Mouse (Mus musculus) neural tube, embryonic 13.5 days (tissue): ENCODE data around the gene Nbea. TPM values are rescaled to one million over a fixed set of nuclear protein-coding genes. Genes with fewer than 3 reads are reported as not detected.

Source experiments
- ATAC-seq: fragments of 200-750 bp; cut with Nextera tagmentation; 2 replicates; pipeline ENCODE4 v1.8.0; 2017; ENCODE audit warnings: low read depth, mild to moderate bottlenecking, moderate TSS enrichment, moderate library complexity
- H3K27ac ChIP-seq: fragments of 300-500 bp; sonication (generic); replicated peaks from 2 replicates; pipeline ENCODE4 v1.5.1; 2015; ENCODE audit warnings: moderate library complexity, mild to moderate bottlenecking, inconsistent platforms
- H3K27me3 ChIP-seq: fragments of 300-500 bp; sonication (generic); 2 replicates; pipeline ENCODE4 v1.6.1; 2015; ENCODE audit warnings: mild to moderate bottlenecking, inconsistent platforms
- H3K36me3 ChIP-seq: fragments of 300-500 bp; sonication (generic); 2 replicates; pipeline ENCODE4 v1.6.1; 2015; ENCODE audit warnings: mild to moderate bottlenecking, inconsistent platforms
- H3K4me1 ChIP-seq: fragments of 300-500 bp; sonication (generic); replicated peaks from 2 replicates; pipeline ENCODE4 v1.6.1; 2015; ENCODE audit warnings: inconsistent platforms
- H3K4me2 ChIP-seq: fragments of 300-500 bp; sonication (generic); 2 replicates; pipeline ENCODE4 v1.6.1; 2015; ENCODE audit warnings: inconsistent platforms, mild to moderate bottlenecking, moderate library complexity
- H3K4me3 ChIP-seq: fragments of 300-500 bp; sonication (generic); 2 replicates; pipeline ENCODE4 v1.5.1; 2015; ENCODE audit warnings: mild to moderate bottlenecking, inconsistent platforms
- H3K9ac ChIP-seq: fragments of 300-500 bp; sonication (generic); 2 replicates; pipeline ENCODE4 v1.6.1; 2015; ENCODE audit warnings: moderate library complexity, mild to moderate bottlenecking, inconsistent platforms
- H3K9me3 ChIP-seq: fragments of 300-500 bp; sonication (generic); 2 replicates; pipeline ENCODE4 v1.6.1; 2016; ENCODE audit warnings: inconsistent platforms
- WGBS: fragments of 180-500 bp; shearing (Covaris S2); methylation state at CpG from one replicate; pipeline ENCODE4 v1.1.7; 2015; 5-methylcytosine and 5-hydroxymethylcytosine counted together
- polyA plus RNA-seq: library from polyadenylated mRNA; unstranded; fragments of >200 nt; fragmentation: Nextera tagmentation; extraction: Ambion mirVana; gene quantifications from 2 replicates; pipeline ENCODE4 v1.2.1, GENCODE M21; 2015

The Nbea gene
- polyA plus RNA-seq, 1 experiment from 2014 or later, result 51.3 TPM

GRCm38 (mm10) chr3:55730142-55730541 lies 453.4 kb downstream of the Nbea start:
- ATAC-seq, result no peak
- Histone ChIP-seq H3K27me3 (no peaks in the 10 kb centered on the region), H3K9me3 (no peaks in the 10 kb centered on the region), H3K9ac (no peak overlapping the region), H3K4me1 (peaks cover 9% of the 10 kb centered on the region; the same call in 1 of the 2 replicates), H3K27ac (no peak overlapping the region), H3K4me2 (no peak overlapping the region), H3K36me3 (no peaks in the 10 kb centered on the region), H3K4me3 (no peak overlapping the region)
- 68% methylated on average over 8 of the region's 8 CpGs for WGBS

- Histone ChIP-seq H3K4me3 (no peak overlapping the region), H3K9me3 (no peaks in the 10 kb centered on the region), H3K36me3 (peaks cover 25% of the 10 kb centered on the region), H3K9ac (no peak overlapping the region), H3K27me3 (no peaks in the 10 kb centered on the region), H3K27ac (peak overlapping the region; percentile 43; the same call in 1 of the 2 replicates), H3K4me2 (no peak overlapping the region), H3K4me1 (peaks cover 8% of the 10 kb centered on the region)
- WGBS, result 66% methylated on average over 6 of the region's 6 CpGs
- ATAC-seq, result peak; percentile 57
These were observed 469.2 kb downstream of the Nbea start for GRCm38 (mm10) chr3:55714260-55714659.

GRCm38 (mm10) chr3:55713856-55714255 lies 469.6 kb downstream of the Nbea start:
- H3K4me3 ChIP-seq, result no peak overlapping the region
- no peak overlapping the region; the same call in 1 of the 2 replicates for H3K27ac ChIP-seq
- H3K9me3 ChIP-seq, result no peaks in the 10 kb centered on the region
- H3K4me1 ChIP-seq, result peaks cover 8% of the 10 kb centered on the region
- 71% methylated on average over 3 of the region's 3 CpGs for WGBS
- H3K27me3 ChIP-seq, result no peaks in the 10 kb centered on the region
- peak; percentile 55 for ATAC-seq
- H3K4me2 ChIP-seq, result no peak overlapping the region
- H3K36me3 ChIP-seq, result peaks cover 27% of the 10 kb centered on the region
- no peak overlapping the region for H3K9ac ChIP-seq

- ATAC-seq, result no peak
- 96% methylated on average over 4 of the region's 4 CpGs for WGBS
- peaks cover 19% of the 10 kb centered on the region for H3K36me3 ChIP-seq
These were observed 473.2 kb downstream of the Nbea start for GRCm38 (mm10) chr3:55710300-55710699.

GRCm38 (mm10) chr3:55701632-55702031 lies 481.9 kb downstream of the Nbea start:
- H3K4me1 ChIP-seq, result 0 out of 2 replicates have a peak, but pooled peaks cover 4% of the 10 kb centered on the region
- WGBS, result 89% methylated on average over 6 of the region's 6 CpGs
- H3K4me3 ChIP-seq, result no peak overlapping the region
- H3K36me3 ChIP-seq, result peaks cover 8% of the 10 kb centered on the region; the same call in 1 of the 2 replicates
- H3K4me2 ChIP-seq, result no peak overlapping the region
- H3K27ac ChIP-seq, result no peak overlapping the region
- no peak for ATAC-seq
- H3K27me3 ChIP-seq, result no peaks in the 10 kb centered on the region
- H3K9ac ChIP-seq, result no peak overlapping the region
- H3K9me3 ChIP-seq, result no peaks in the 10 kb centered on the region

More at GRCm38 (mm10) chr3:55710300-55710699, 473.2 kb downstream of the Nbea start:
- no peak overlapping the region for H3K4me3 ChIP-seq
- no peak overlapping the region for H3K27ac ChIP-seq
- no peak overlapping the region for H3K9ac ChIP-seq
- H3K4me1 ChIP-seq, result peaks cover 8% of the 10 kb centered on the region
- no peak overlapping the region for H3K4me2 ChIP-seq
- H3K27me3 ChIP-seq, result no peaks in the 10 kb centered on the region
- H3K9me3 ChIP-seq, result no peaks in the 10 kb centered on the region

- no peaks in the 10 kb centered on the region for H3K27me3 ChIP-seq
- no peak overlapping the region for H3K4me2 ChIP-seq
- H3K36me3 ChIP-seq, result no peaks in the 10 kb centered on the region
- H3K4me1 ChIP-seq, result peaks cover 8% of the 10 kb centered on the region; the same call in 1 of the 2 replicates
- WGBS, result 89% methylated on average over 2 of the region's 2 CpGs
- no peak overlapping the region for H3K27ac ChIP-seq
- H3K9ac ChIP-seq, result no peak overlapping the region
- no peaks in the 10 kb centered on the region for H3K9me3 ChIP-seq
- no peak for ATAC-seq
- no peak overlapping the region for H3K4me3 ChIP-seq
These were observed 486.3 kb downstream of the Nbea start for GRCm38 (mm10) chr3:55697174-55697573.

- WGBS, result 53% methylated on average over 4 of the region's 4 CpGs
- H3K27ac ChIP-seq, result peak overlapping the region; percentile 9; the same call in 1 of the 2 replicates
These were observed 490.4 kb downstream of the Nbea start for GRCm38 (mm10) chr3:55693073-55693472.

GRCm38 (mm10) chr3:55688098-55688497 lies 495.4 kb downstream of the Nbea start:
- Histone ChIP-seq H3K27me3 (no peaks in the 10 kb centered on the region), H3K4me2 (no peak overlapping the region), H3K4me1 (peaks cover 57% of the 10 kb centered on the region), H3K9ac (no peak overlapping the region), H3K9me3 (no peaks in the 10 kb centered on the region), H3K4me3 (no peak overlapping the region), H3K27ac (no peak overlapping the region), H3K36me3 (0 out of 2 replicates have a peak, but pooled peaks cover 4% of the 10 kb centered on the region)
- ATAC-seq, result no peak
- WGBS, result 10% methylated on average over 1 of the region's 1 CpGs

More at GRCm38 (mm10) chr3:55693073-55693472, 490.4 kb downstream of the Nbea start:
- no peaks in the 10 kb centered on the region for H3K9me3 ChIP-seq
- H3K36me3 ChIP-seq, result 0 out of 2 replicates have a peak, but pooled peaks cover 4% of the 10 kb centered on the region
- no peak overlapping the region for H3K4me3 ChIP-seq
- no peak overlapping the region for H3K4me2 ChIP-seq
- H3K4me1 ChIP-seq, result peaks cover 16% of the 10 kb centered on the region
- no peak for ATAC-seq
- H3K9ac ChIP-seq, result no peak overlapping the region
- no peaks in the 10 kb centered on the region for H3K27me3 ChIP-seq

- Histone ChIP-seq H3K27me3 (no peaks in the 10 kb centered on the region), H3K4me2 (no peak overlapping the region), H3K9ac (no peak overlapping the region), H3K4me1 (peaks cover 59% of the 10 kb centered on the region), H3K4me3 (no peak overlapping the region), H3K9me3 (no peaks in the 10 kb centered on the region), H3K27ac (peak overlapping the region; percentile 61), H3K36me3 (0 out of 2 replicates have a peak, but pooled peaks cover 4% of the 10 kb centered on the region)
- ATAC-seq, result no peak
- 56% methylated on average over 6 of the region's 6 CpGs for WGBS
These were observed 496.5 kb downstream of the Nbea start for GRCm38 (mm10) chr3:55686993-55687392.

- peak overlapping the region; percentile 86 for H3K27ac ChIP-seq
- peaks cover 59% of the 10 kb centered on the region for H3K4me1 ChIP-seq
- no peak overlapping the region for H3K9ac ChIP-seq
- H3K36me3 ChIP-seq, result 0 out of 2 replicates have a peak, but pooled peaks cover 4% of the 10 kb centered on the region
- peak; percentile 45; the same call in 1 of the 2 replicates for ATAC-seq
- no peaks in the 10 kb centered on the region for H3K9me3 ChIP-seq
- no peak overlapping the region for H3K4me3 ChIP-seq
- H3K4me2 ChIP-seq, result no peak overlapping the region
- H3K27me3 ChIP-seq, result no peaks in the 10 kb centered on the region
- WGBS, result 20% methylated on average over 6 of the region's 6 CpGs
These were observed 497.9 kb downstream of the Nbea start for GRCm38 (mm10) chr3:55685627-55686026.

- H3K4me1 ChIP-seq, result peaks cover 59% of the 10 kb centered on the region
- peak; percentile 57; the same call in 1 of the 2 replicates for ATAC-seq
- WGBS, result 22% methylated on average over 4 of the region's 4 CpGs
These were observed 498.6 kb downstream of the Nbea start for GRCm38 (mm10) chr3:55684892-55685291.

GRCm38 (mm10) chr3:55677691-55678090 lies 505.8 kb downstream of the Nbea start:
- no peak overlapping the region for H3K4me2 ChIP-seq
- no peak overlapping the region for H3K4me3 ChIP-seq
- no peaks in the 10 kb centered on the region for H3K9me3 ChIP-seq
- 72% methylated on average over 2 of the region's 2 CpGs for WGBS
- no peaks in the 10 kb centered on the region for H3K36me3 ChIP-seq
- no peak for ATAC-seq
- no peak overlapping the region for H3K9ac ChIP-seq
- peaks cover under 1% of the 10 kb centered on the region; the same call in 1 of the 2 replicates for H3K4me1 ChIP-seq
- H3K27ac ChIP-seq, result no peak overlapping the region
- no peaks in the 10 kb centered on the region for H3K27me3 ChIP-seq

More at GRCm38 (mm10) chr3:55684892-55685291, 498.6 kb downstream of the Nbea start:
- Histone ChIP-seq H3K36me3 (0 out of 2 replicates have a peak, but pooled peaks cover under 1% of the 10 kb centered on the region), H3K9ac (peak overlapping the region; percentile 35; the same call in 1 of the 2 replicates), H3K4me2 (no peak overlapping the region), H3K9me3 (no peaks in the 10 kb centered on the region), H3K27me3 (no peaks in the 10 kb centered on the region), H3K27ac (peak overlapping the region; percentile 86), H3K4me3 (no peak overlapping the region)

GRCm38 (mm10) chr3:55674185-55674584 lies 509.3 kb downstream of the Nbea start:
- H3K36me3 ChIP-seq, result no peaks in the 10 kb centered on the region

More at GRCm38 (mm10) chr3:55674185-55674584, 509.3 kb downstream of the Nbea start:
- WGBS, result 79% methylated on average over 7 of the region's 7 CpGs
- H3K9ac ChIP-seq, result no peak overlapping the region
- no peaks in the 10 kb centered on the region for H3K27me3 ChIP-seq
- no peak overlapping the region for H3K4me2 ChIP-seq
- peaks cover 3% of the 10 kb centered on the region for H3K4me1 ChIP-seq
- ATAC-seq, result no peak
- H3K4me3 ChIP-seq, result no peak overlapping the region
- H3K9me3 ChIP-seq, result no peaks in the 10 kb centered on the region
- H3K27ac ChIP-seq, result no peak overlapping the region
